Mouse (Mus musculus) mouse embryonic stem cell (cell line): ENCODE results near the gene Lypd5.

Experiments used
- in situ Hi-C, 2 experiments: fragments of 300-500 bp; cut with MboI; formaldehyde crosslinking; loops; 1 replicate in 1 of 2; 3 replicates in 1 of 2; pipeline ENCODE4 v1.14.3; 2019 to 2020; ENCODE audit warnings: low sequenced_read_pairs in 2 of 2, low pct_unique_long_range_greater_than_20kb in 1 of 2, mixed read lengths in 1 of 2; ENCODE audit not compliant: unreplicated experiment in 1 of 2

Lypd5 gene

DNA sequence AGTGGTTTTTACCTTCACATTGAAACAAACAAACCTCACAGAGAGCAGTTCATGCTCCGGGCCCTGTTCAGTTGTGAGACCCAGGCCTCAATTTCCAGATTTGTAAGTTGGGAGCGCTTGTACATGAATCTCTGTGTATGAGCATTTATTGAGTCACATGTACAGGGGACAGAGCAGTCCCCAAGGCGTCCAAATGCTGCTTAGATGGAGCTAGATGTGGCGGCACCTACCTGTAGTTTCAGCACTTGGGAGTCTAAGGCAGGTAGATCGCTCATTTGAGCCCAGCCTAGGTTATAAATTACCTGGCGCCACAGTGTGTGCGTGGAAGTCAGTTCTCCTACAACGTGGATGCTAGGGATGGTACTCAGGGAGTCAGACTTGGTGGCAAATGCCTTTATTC lies 27.5 kb downstream of the Lypd5 start:
- in situ Hi-C loops = no loop called here

DNA sequence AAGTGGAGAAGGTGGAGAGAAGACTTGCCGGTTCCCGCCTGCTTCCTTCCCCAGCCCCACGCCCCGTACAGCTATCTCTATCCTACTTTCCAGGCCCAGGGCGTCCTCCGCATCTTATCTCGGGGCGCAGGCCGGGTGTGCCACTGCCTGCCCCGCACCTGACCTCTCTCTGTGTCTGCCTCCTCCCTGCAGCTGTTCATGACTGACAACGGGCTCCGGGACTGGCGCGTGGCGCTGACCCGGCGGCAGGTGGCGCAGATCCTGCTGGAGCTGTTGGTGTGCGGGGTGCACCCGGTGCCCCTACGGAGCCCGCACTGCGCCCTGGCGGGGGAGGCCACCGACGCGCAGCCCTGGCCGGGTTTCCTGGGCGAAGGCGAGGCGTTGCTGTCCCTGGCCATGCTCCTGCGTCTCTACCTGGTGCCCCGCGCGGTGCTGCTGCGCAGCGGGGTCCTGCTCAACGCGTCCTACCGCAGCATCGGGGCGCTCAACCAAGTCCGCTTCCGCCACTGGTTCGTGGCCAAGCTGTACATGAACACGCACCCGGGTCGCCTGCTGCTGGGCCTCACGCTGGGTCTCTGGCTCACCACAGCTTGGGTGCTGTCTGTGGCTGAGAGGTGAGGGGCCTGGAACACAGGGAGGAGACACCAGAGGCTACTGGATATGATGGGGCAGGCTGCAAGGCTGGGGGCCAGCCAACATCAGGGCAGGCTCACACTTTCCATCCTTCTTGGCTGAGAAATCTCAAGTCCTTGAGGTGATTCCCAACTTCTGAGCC lies 28.3 kb downstream of the Lypd5 start:
- in situ Hi-C loops = no loop called here

DNA sequence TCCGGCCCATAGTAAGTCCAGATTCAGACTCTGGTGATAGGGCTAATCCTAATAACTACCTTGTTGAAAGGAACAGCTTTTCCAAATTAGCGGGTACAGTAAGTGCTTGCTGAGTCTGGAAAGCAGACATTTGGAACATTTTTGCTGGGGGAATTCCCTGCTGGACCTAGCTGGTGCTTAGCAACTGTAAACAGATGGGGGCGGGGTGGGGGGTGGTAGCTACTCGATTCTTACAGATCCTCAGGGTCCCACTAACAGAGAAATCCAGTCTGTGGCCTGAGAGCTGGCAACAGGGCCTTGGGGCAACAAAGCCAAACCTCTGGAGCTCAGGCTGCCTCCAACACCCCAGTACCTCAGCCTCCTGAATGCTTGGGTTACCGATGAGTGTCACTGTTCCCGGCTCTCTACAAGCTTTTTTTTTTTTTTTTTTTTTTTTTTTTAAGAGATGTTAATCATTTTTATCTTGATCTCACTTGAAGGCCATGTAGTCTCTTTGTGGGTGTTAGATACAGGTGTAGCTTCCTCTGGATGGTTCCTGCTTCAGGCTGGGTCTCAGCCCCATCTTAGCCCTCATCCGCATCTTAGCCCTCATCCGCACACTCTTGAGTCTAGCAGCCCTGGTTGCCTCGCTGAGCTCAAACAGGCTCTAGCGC lies 29.2 kb downstream of the Lypd5 start:
- in situ Hi-C loops = no loop called here

DNA sequence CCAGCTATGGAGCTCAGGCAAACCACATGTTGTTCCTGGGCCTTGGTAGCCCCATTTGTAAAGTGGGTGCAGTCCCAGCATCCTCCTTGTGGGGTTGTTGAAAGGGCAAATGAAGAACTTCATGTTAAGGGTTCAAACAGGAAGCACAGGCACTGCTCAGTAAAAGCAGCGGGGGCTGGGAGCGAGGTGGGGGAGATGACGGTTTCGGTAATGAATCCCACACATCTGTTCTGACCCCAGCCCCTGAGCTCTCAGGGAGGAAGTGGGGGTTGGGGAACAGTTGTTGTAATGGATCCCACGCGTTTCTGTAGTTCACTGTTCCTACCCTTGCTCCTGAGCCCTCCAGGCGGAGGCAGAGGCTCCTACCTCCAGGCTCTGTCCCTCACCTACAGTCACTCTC lies 30.9 kb downstream of the Lypd5 start:
- in situ Hi-C loops = no loop called here

DNA sequence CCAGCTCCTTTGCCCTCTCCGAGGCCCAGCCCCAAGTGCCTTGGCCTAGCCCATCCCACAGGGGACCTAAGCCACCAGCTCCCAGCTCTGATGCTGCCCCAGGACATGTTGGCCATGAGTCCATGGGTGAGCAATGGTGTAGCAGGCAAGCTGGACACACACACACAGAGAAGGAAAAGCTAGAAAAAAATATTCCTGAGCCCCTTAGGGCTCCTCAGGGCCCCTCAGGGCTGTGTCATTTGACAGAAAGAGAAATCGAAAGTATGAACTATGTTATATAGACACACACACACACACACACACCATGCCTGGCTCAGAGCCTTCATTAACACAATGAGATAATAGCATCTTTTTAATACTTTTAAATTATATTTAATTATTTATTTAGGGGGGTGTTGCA lies 31.4 kb downstream of the Lypd5 start:
- in situ Hi-C loops = no loop called here

DNA sequence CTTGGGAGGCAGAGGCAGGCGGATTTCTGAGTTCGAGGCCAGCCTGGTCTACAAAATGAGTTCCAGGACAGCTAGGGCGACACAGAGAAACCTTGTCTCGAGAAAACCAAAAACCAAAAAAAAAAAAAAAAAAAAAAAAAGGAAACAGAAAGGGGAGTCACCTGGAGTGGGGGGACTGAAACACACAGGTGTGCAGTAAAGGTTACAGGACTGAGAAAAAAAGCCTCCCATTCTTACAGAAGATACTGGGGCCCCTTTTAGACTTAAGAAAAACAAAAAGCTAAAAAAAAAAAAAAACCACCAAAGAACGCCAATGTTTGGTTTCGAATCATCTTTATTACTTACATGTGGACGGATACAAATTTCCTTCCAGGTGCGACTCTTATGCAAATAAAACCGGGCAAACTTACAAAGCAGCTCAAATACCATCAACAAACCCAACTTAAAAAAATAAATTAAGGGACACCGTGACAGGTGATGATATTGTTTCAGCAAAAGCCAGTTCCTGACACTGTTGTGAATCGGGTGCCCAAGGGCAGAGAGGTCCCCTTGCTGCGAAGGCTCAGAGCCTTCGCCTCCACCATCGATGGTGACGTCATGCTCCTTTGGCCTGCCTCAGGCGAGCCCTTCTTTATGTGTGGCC lies 33.9 kb downstream of the Lypd5 start:
- in situ Hi-C loops = no loop called here

DNA sequence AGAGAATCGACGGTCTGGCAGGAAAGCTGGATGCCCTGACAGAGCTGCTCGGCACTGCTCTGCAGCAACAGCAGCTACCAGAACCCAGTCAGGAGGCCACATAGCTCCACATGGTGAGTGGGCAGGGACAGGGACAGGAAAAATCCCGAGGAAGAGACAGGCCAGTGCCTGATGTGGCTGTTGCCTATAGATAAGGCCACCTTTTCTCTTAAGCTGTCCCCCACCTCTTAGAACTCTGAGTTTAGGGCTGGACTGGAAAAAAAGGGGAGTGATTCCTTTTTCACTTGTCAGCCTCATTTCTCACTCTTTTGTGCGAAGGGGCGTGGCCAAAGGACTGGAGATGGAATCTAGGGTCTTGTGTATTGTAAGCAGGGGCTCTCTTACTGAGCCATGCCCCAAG lies 35.1 kb downstream of the Lypd5 start:
- in situ Hi-C loops = no loop called here

DNA sequence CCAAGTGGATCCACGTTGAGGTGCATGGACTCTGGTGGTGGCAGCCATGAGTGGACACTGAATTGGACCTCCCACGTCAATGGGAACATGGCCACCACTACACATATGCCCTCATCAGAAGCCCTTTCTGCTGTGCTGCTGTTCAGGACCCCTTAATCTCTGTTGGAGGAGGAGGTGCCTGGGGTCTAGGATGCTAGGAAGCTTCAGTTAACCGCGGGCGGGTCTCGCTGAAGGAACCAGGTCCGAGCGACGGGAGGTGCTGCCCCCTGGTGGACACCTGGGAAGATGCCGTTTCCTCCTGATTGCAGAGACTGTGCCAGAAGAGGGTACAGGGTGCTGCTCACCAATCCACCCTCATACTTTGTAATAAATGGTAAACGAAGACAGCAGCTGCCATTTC lies 35.8 kb downstream of the Lypd5 start:
- in situ Hi-C loops = loop anchor here in 1 of 2 experiments (5.0 kb wide), 1 partner anchor 38 kb away; the partner anchor contains the start of gene Lypd5

DNA sequence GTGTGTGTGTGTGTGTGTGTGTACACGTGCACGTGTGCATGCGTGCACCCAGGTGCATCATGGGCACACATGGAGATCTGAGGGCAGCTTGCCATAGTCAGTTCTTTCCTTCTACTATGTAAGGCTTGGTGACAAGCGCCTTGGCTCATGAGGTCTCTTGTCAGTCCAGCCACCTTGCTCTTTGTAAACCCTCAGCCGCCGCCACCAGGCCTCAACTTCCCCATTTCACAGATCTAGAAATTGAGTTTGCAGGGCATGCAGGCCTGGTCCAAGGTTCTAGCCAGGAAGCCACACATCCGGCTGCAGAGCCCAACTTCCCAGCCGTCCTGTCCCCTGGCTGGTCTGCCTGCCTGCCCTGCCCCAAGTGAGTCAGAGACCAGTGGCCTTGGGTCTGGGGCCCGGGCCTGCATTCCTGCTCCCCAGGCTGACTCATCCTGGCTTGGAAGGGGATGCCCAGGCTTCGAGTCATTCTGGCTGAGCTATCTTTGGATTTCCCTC lies 38.1 kb downstream of the Lypd5 start:
- in situ Hi-C loops = loop anchor here in 1 of 2 experiments (5.0 kb wide), 1 partner anchor 40 kb away; the partner anchor contains the start of gene Lypd5

DNA sequence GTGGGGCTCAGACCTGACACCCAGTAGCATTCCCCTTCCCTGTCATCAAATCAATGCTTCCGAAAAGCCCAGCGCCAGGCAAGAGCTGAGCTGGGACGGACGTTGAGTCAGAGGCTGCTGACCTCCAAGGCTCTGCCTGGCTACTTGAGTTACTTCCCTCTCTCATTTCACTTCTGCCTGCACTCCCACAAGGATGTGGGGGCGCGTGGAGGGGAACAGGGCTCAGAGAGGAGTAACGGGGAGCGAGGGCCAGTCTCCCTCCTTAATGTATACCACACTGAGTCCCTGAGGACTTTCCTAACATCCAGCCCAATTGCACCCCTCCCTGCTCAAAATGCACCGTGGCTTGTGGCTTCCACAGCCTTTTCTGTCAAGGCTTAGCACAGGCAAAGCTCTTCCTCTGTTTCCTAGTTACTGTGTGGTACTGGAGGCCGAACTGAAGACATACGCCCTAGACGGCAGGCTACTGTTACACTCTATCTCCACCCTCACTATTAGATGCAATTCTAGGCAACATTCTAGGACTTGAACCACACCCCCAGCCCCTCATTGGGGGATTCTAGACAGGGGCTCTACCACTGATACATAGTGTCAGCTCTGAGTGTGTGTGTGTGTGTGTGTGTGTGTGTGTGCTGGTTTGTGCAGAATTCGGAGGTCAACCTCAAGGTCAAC lies 40.7 kb downstream of the Lypd5 start:
- in situ Hi-C loops = loop anchor here in 1 of 2 experiments (5.0 kb wide), 1 partner anchor 42 kb away; the partner anchor contains the start of gene Lypd5

DNA sequence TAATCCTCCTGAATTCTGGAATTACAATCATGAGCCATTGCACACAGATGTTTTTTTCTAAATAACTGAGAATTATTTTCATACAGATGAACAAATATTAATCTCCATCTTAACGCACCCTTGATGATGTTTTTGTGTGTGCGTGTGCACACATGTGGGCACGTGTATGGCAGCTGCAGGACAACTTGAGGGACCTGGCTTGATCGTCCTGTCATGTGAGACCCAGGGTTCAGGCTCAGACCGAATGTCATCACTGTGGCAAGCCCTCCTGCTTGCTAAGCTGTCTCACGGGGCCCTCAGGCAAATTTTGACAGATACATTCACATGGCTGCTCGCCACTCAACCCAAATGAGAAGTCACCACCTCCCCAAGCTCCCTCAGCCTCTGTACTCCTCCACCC lies 41.5 kb downstream of the Lypd5 start:
- in situ Hi-C loops = no loop called here

DNA sequence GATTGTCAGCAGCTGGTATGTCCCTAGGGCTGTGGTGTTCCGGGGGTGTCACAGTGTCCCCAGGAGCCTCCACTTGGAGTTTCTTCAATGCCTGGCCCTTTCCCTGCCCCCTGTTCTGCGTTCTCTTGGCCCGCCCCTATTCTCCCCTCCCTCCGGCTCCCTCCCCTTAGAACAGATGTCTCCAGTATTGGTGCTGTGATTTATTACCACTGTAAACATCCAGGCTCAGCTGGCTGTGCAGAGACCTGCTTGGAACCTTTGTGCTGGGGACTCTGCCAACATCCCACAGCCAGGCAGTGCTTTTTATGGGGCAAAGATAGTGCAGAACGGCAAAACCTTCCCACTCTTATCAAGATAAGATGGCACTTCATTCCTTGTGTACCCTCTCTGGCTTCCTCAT lies 42.1 kb downstream of the Lypd5 start:
- in situ Hi-C loops = no loop called here

DNA sequence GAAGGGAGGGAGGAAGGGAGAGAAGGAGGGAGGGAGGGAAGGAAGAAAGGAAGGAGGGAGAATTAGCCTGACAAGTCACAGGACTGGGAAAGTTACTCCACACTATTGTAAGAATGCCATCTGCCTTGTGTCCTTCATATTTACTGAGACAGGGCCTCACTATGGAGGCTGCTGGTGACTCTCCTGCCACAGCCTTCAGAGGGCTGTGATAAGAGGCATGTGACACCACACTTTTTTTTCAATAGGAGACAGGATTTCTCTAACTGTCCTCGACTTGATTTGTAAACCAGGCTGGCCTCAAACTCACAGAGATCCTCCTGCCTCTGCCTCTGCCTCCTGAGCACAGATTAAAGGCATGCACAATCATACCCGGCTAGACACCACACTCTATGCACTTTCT lies 42.7 kb downstream of the Lypd5 start:
- in situ Hi-C loops = no loop called here

DNA sequence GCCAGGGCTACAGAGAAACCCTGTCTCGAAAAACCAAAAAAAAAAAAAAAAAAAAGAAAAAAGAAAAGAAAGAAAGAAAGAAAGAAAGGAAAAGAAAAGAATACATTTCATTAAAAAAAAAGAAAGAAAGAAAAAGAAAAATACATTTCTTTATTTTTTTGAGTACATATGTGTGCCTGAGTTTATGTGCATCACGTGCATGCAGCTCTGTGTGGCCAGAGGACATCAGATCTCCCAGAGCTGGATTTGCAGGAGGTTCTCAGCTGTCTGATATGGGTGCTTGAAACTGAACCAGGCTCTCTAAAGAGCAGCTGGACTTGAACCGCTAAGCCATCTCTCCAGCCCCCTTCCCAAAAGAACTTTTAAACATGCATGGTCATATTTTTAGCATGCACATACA lies 45.1 kb downstream of the Lypd5 start:
- in situ Hi-C loops = no loop called here

DNA sequence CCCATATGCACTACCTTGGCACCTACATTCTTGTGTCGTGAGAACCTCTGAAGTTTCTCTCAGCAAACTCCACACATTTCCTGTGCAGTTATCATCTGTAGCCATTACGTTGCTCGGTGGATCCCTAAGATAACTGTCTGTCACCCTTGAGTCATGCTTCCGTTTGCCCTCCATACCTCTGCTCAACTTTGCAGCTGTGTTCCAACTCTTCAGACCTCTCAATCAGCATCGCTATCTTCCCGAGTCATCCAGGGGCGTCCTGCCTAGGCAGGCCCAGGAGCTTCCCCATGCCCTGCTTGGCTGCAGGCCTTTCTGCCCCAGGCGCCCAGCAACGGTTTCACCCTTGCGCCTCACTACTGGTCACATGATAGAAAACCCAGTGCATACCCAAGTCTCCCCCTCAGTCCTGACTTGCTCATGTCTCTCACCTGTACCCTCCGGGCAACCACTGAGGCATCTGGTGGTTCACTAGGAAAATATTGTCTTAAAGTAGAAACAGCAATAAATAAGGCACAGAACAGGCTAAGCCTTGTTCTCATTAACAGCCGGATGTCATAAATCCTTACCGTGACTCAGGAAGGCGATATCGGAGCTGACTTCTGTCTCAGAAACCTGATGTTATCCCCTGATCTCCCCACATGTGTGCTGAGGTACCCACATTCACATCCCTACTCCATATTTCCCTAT lies 45.6 kb downstream of the Lypd5 start:
- in situ Hi-C loops = no loop called here

DNA sequence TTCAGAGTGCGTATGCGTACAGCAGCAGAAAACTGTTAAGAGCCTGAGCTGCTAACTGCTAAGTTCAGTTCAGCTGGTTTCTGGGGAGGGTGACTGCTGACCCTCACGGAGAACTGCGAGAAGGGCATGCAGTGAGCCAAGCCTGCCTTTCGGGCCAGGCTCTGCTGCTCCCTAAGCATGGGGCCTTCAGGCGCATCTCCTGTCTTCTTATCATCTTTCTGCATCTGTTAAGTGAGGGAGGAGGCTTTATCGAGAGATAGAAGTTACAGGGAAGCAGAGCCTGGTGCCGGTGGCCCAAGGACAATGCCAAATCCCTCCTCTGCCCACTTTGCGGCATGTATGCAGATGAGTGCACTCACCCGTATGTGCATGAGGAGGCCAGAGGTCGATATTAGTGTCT lies 47.8 kb downstream of the Lypd5 start:
- in situ Hi-C loops = no loop called here

DNA sequence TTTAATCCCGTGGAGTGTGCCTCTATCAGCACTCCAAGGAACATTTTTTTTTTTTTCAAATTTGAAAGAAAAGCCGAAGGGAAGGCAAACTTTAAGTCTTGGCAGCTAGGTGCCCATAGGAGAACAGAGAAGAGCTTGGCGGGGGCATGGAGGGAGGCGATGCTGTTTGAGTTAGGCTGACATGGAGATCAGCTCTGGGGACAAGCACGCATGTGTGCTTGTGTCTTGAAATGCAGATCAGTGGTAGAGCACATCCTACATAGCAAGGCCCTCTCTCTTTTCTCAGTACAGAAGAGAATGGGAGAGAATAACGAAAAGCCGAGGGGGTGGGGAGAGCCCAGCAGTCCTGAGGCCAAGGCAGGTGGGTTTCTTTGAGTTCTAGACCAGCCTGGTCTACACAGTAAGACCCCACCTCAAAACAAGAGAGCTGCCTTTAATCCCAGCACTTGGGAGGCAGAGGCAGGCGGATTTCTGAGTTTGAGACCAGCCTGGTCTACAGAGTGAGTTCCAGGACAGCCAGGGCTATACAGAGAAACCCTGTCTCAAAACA lies 49.4 kb downstream of the Lypd5 start:
- in situ Hi-C loops = no loop called here
